Mouse (Mus musculus): ENCODE data around the gene Acp1. TPM values are rescaled to one million over a fixed set of nuclear protein-coding genes. Genes with fewer than 3 reads are reported as not detected.

Acp1 gene
- polyA plus RNA-seq, 2 experiments: 43.2 to 349 TPM

DNA sequence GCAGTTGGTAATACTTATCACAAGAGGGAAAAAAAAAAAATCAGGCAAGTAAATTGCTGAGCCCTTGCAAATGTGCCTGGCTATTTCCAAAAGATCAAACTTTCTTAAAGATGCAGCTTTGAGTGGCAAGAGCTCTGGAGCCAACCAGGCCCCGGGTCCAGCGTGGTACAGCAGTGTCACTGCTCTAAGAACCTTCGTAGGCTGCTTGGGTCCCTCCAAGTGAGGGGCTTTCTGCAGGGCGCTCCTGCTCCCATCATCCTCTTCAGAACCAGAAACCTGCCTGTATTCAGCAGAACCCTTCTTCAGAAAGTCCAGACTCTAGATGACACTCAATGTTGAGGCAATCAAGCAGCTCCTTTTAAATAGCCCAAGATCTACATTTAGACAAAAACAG lies 27.8 kb downstream of the Acp1 start:
- Histone ChIP-seq H3K9me3 (ENCODE audit: control insufficient read depth, low read length) (no peaks in the 10 kb centered on the region), H3K4me3 (ENCODE audit: insufficient read depth in 1 of 2, low read depth in 2 of 2, low read length in 2 of 2) (no peak overlapping the region), H3K4me1 (replicated peaks; ENCODE audit: control insufficient read depth in 2 of 2, insufficient read depth in 2 of 2, low read length in 1 of 2) (peaks cover 9 to 12% of the 10 kb centered on the region in 2 experiments), H3K4me2 (ENCODE audit: low read depth) (no peak overlapping the region), H3K27ac (no peak overlapping the region), H3K36me3 (replicated peaks; ENCODE audit: control insufficient read depth, insufficient read depth, low read depth) (no peaks in the 10 kb centered on the region), H3K27me3 (ENCODE audit: control insufficient read depth, insufficient read depth, low read length) (peaks cover 54% of the 10 kb centered on the region), H3K9ac (replicated peaks) (no peak overlapping the region)
- ATAC-seq (ENCODE audit: insufficient read depth) (no peak), DNase-seq (ENCODE audit: low read depth in 3 of 3, low spot score in 3 of 3) (no peak)
- WGBS (ENCODE audit: insufficient replicate concordance): 22% methylated on average over 4 of the region's 4 CpGs
- TF ChIP-seq CTCF (IDR thresholded peaks at IDR 0.05; ENCODE audit: low read depth) (no peak), EP300 (IDR thresholded peaks at IDR 0.05; ENCODE audit: low read depth) (no peak)

GRCm38 (mm10) chr12:30879447-30879846 lies 31.9 kb downstream of the Acp1 start:
- Histone ChIP-seq H3K27me3 (ENCODE audit: control insufficient read depth, insufficient read depth, low read length) (peaks cover 28% of the 10 kb centered on the region), H3K4me1 (replicated peaks; ENCODE audit: control insufficient read depth in 2 of 2, insufficient read depth in 2 of 2, low read length in 1 of 2) (no peaks in the 10 kb centered on the region)
- no peak for DNase-seq (ENCODE audit: low read depth in 3 of 3, low spot score in 3 of 3)

DNA sequence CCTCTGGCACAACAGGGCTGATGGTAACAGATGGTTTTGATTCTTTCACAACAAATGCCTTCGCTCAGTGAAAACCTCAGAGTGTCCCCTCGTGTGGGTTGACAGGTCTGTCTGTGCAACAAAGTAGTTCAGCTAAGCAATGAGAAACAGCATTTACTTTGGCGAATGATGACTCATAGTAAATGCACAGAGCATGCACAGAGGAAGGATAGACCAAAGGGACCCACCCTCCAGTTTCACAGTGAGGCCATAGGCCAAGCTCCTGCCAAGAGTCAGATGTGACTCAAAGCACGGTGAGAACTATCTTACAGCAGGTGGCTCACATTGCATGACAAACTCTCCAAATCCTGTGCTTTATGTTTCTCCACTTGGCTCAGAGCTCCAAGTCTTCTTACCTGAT lies 45.6 kb downstream of the Acp1 start:
- TF ChIP-seq CTCF (IDR thresholded peaks at IDR 0.05; ENCODE audit: low read depth) (no peak), EP300 (IDR thresholded peaks at IDR 0.05; ENCODE audit: low read depth) (no peak)
- no peaks in the 10 kb centered on the region for H3K9me3 ChIP-seq (ENCODE audit: control insufficient read depth, low read length)
- no peak overlapping the region for H3K9ac ChIP-seq (replicated peaks)
- H3K4me1 ChIP-seq (replicated peaks; ENCODE audit: control insufficient read depth in 2 of 2, insufficient read depth in 2 of 2, low read length in 1 of 2): no peaks in the 10 kb centered on the region
- 54% methylated on average over 4 of the region's 4 CpGs for WGBS (ENCODE audit: insufficient replicate concordance)
- no peaks in the 10 kb centered on the region for H3K27me3 ChIP-seq (ENCODE audit: control insufficient read depth, insufficient read depth, low read length)
- no peak overlapping the region for H3K27ac ChIP-seq
- ATAC-seq (ENCODE audit: insufficient read depth) (no peak), DNase-seq (ENCODE audit: low read depth in 3 of 3, low spot score in 3 of 3) (no peak)
- no peaks in the 10 kb centered on the region for H3K36me3 ChIP-seq (replicated peaks; ENCODE audit: control insufficient read depth, insufficient read depth, low read depth)
- no peak overlapping the region for H3K4me2 ChIP-seq (ENCODE audit: low read depth)
- H3K4me3 ChIP-seq (ENCODE audit: insufficient read depth in 1 of 2, low read depth in 2 of 2, low read length in 2 of 2): no peak overlapping the region

More at GRCm38 (mm10) chr12:30879447-30879846, 31.9 kb downstream of the Acp1 start:
- 55% methylated on average over 6 of the region's 6 CpGs for WGBS (ENCODE audit: insufficient replicate concordance)
- Histone ChIP-seq H3K27ac (no peak overlapping the region), H3K9ac (replicated peaks) (no peak overlapping the region), H3K9me3 (ENCODE audit: control insufficient read depth, low read length) (no peaks in the 10 kb centered on the region), H3K36me3 (replicated peaks; ENCODE audit: control insufficient read depth, insufficient read depth, low read depth) (no peaks in the 10 kb centered on the region), H3K4me3 (ENCODE audit: insufficient read depth in 1 of 2, low read depth in 2 of 2, low read length in 2 of 2) (no peak overlapping the region), H3K4me2 (ENCODE audit: low read depth) (no peak overlapping the region)
- TF ChIP-seq EP300 (IDR thresholded peaks at IDR 0.05; ENCODE audit: low read depth) (no peak), CTCF (IDR thresholded peaks at IDR 0.05; ENCODE audit: low read depth) (peak; percentile 6; the same call in 1 of the 2 replicates)
- no peak for ATAC-seq (ENCODE audit: insufficient read depth)

GRCm38 (mm10) chr12:30864347-30864746 lies 47.0 kb downstream of the Acp1 start:
- no peaks in the 10 kb centered on the region for H3K4me1 ChIP-seq (replicated peaks; ENCODE audit: control insufficient read depth in 2 of 2, insufficient read depth in 2 of 2, low read length in 1 of 2)
- H3K27ac ChIP-seq: no peak overlapping the region
- ATAC-seq (ENCODE audit: insufficient read depth) (no peak), DNase-seq (ENCODE audit: low read depth in 3 of 3, low spot score in 3 of 3) (no peak)
- no peaks in the 10 kb centered on the region for H3K27me3 ChIP-seq (ENCODE audit: control insufficient read depth, insufficient read depth, low read length)
- 53% methylated on average over 2 of the region's 2 CpGs for WGBS (ENCODE audit: insufficient replicate concordance)
- no peak for TF ChIP-seq EP300 (IDR thresholded peaks at IDR 0.05; ENCODE audit: low read depth)
- no peak for TF ChIP-seq CTCF (IDR thresholded peaks at IDR 0.05; ENCODE audit: low read depth)
- H3K4me3 ChIP-seq (ENCODE audit: insufficient read depth in 1 of 2, low read depth in 2 of 2, low read length in 2 of 2): no peak overlapping the region
- H3K4me2 ChIP-seq (ENCODE audit: low read depth): no peak overlapping the region
- H3K9ac ChIP-seq (replicated peaks): no peak overlapping the region
- no peaks in the 10 kb centered on the region for H3K36me3 ChIP-seq (replicated peaks; ENCODE audit: control insufficient read depth, insufficient read depth, low read depth)
- no peaks in the 10 kb centered on the region for H3K9me3 ChIP-seq (ENCODE audit: control insufficient read depth, low read length)

- 79% methylated on average over 5 of the region's 5 CpGs for WGBS (ENCODE audit: insufficient replicate concordance)
- Histone ChIP-seq H3K4me3 (ENCODE audit: insufficient read depth in 1 of 2, low read depth in 2 of 2, low read length in 2 of 2) (no peak overlapping the region), H3K4me2 (ENCODE audit: low read depth) (no peak overlapping the region), H3K36me3 (replicated peaks; ENCODE audit: control insufficient read depth, insufficient read depth, low read depth) (no peaks in the 10 kb centered on the region), H3K9ac (replicated peaks) (no peak overlapping the region), H3K9me3 (ENCODE audit: control insufficient read depth, low read length) (no peaks in the 10 kb centered on the region), H3K4me1 (replicated peaks; ENCODE audit: control insufficient read depth in 2 of 2, insufficient read depth in 2 of 2, low read length in 1 of 2) (no peaks in the 10 kb centered on the region), H3K27me3 (ENCODE audit: control insufficient read depth, insufficient read depth, low read length) (no peaks in the 10 kb centered on the region), H3K27ac (no peak overlapping the region)
- no peak for TF ChIP-seq EP300 (IDR thresholded peaks at IDR 0.05; ENCODE audit: low read depth)
- TF ChIP-seq CTCF (IDR thresholded peaks at IDR 0.05; ENCODE audit: low read depth): no peak
- ATAC-seq (ENCODE audit: insufficient read depth): no peak
- DNase-seq (ENCODE audit: low read depth in 3 of 3, low spot score in 3 of 3): no peak
Observed at GRCm38 (mm10) chr12:30856172-30856571, 55.2 kb downstream of the Acp1 start.
